Mouse (Mus musculus): ENCODE results near the gene Gm6509.
"Not testable (repeated sequence)": the region's sequence is repeated elsewhere in the genome, so short reads cannot be mapped to it uniquely, and the experiment has no call there.

Gm6509 gene

GRCm38 (mm10) chr5:94623679-94624078 lies at the start of gene Gm6509:
TSS of gene Gm6509 (plus strand) at chr5:94623979.
- not testable (repeated sequence) for DNase-seq

GRCm38 (mm10) chr5:94616242-94616641 lies 7.5 kb upstream of the Gm6509 start, which contains the start of gene Gm3147:
TSS of gene Gm3147 (minus strand) at chr5:94616342.
- DNase-seq: not testable (repeated sequence)

GRCm38 (mm10) chr5:94648082-94648481 lies 24.3 kb downstream of the Gm6509 start, which contains the start of gene Gm6205:
TSS of gene Gm6205 (plus strand) at chr5:94648382.
- not testable (repeated sequence) for DNase-seq
